In genomic region chr2:93191488-93192181, GRCm38 (mm10) we compare ENCODE assay signal across 11 mouse cellular contexts. TPM values are rescaled to one million over a fixed set of nuclear protein-coding genes. Genes with fewer than 3 reads are reported as not detected.
DNase-seq lines count a peak whose midpoint lies in the region; ATAC-seq and TF ChIP-seq lines count a peak whose summit lies in the region.
"Had no signal": no experiment of that assay in that cellular context is flagged by ENCODE, and none has a peak within 500 bp of the region (broad histone marks: within the 10 kb centered on the region; RNA-seq: fewer than 3 reads in every experiment).

No protein-coding gene starts in this region.

- DNase-seq in heart, postnatal 10 days = no peak
- no peak for DNase-seq in layer of hippocampus, adult 2 months (ENCODE audit: low spot score in 2 of 2)
- no peak for DNase-seq in left cerebral cortex, postnatal 14 days (ENCODE audit: low spot score in 2 of 2)
- DNase-seq: cerebellum, postnatal 25 days had no signal

- intact Hi-C loops in heart, postnatal 10 days (cut with DNase I) = no loop called here
- intact Hi-C loops in left cerebral cortex, postnatal 14 days (cut with DNase I) = no loop called here

- ATAC-seq in heart, embryonic 15.5 days (replicated peaks; ENCODE audit: insufficient number of reproducible peaks, insufficient read depth, low FRiP score, low read depth) = no peak
- no peak for ATAC-seq in hindbrain, embryonic 13.5 days (ENCODE audit: low FRiP score)
- no peak for ATAC-seq in midbrain, embryonic 16.5 days
- no peak for ATAC-seq in activated CD4-positive, CD25-positive, alpha-beta regulatory T cell, adult 4 months
- ATAC-seq: Patski had no signal

- H3K4me3 ChIP-seq in heart, embryonic 15.5 days = no peak overlapping the region
- H3K4me3 ChIP-seq in brown adipose tissue, adult 24 weeks (ENCODE audit: insufficient read depth, low read depth, low read length) = peak overlapping the region; percentile 2; the same call in 1 of the 2 replicates
- H3K4me3 ChIP-seq in hindbrain, embryonic 13.5 days = peak overlapping the region; percentile 93
- H3K4me3 ChIP-seq in midbrain, embryonic 16.5 days (ENCODE audit: low read depth, low read length) = peak overlapping the region; percentile 2; the same call in 1 of the 2 replicates
- no peak overlapping the region for H3K4me3 ChIP-seq in layer of hippocampus, adult 2 months

- H3K9me3 ChIP-seq in heart, embryonic 15.5 days (replicated peaks) = no peaks in the 10 kb centered on the region
- H3K9me3 ChIP-seq in hindbrain, embryonic 13.5 days = no peaks in the 10 kb centered on the region
- H3K9me3 ChIP-seq in midbrain, embryonic 16.5 days (replicated peaks; ENCODE audit: control insufficient read depth, low read length, poor library complexity, severe bottlenecking) = no peaks in the 10 kb centered on the region
- H3K9me3 ChIP-seq: megakaryocyte, embryonic 14.5 days had no signal

- WGBS in heart, embryonic 15.5 days = 78% methylated on average over 14 of the region's 14 CpGs
- WGBS in hindbrain, embryonic 13.5 days = 38% methylated on average over 14 of the region's 14 CpGs
- WGBS in midbrain, embryonic 16.5 days = 53% methylated on average over 14 of the region's 14 CpGs

- H3K9ac ChIP-seq in heart, embryonic 15.5 days = no peak overlapping the region
- H3K9ac ChIP-seq in hindbrain, embryonic 13.5 days = peak overlapping the region; percentile 67
- peak overlapping the region; percentile 47 for H3K9ac ChIP-seq in midbrain, embryonic 16.5 days (ENCODE audit: low read depth, low read length)

- H3K4me1 ChIP-seq in heart, embryonic 15.5 days (replicated peaks) = peaks cover 41% of the 10 kb centered on the region
- H3K4me1 ChIP-seq in brown adipose tissue, adult 24 weeks (ENCODE audit: control insufficient read depth, insufficient read depth, insufficient read length, low read length) = peaks cover 16% of the 10 kb centered on the region
- H3K4me1 ChIP-seq in hindbrain, embryonic 13.5 days (replicated peaks) = peaks cover 90% of the 10 kb centered on the region
- H3K4me1 ChIP-seq in midbrain, embryonic 16.5 days (ENCODE audit: control insufficient read depth, insufficient read depth, low read length) = peaks cover 69% of the 10 kb centered on the region

- H3K36me3 ChIP-seq in heart, embryonic 15.5 days = no peaks in the 10 kb centered on the region
- no peaks in the 10 kb centered on the region; the same call in 1 of the 2 replicates for H3K36me3 ChIP-seq in hindbrain, embryonic 13.5 days
- H3K36me3 ChIP-seq in midbrain, embryonic 16.5 days (ENCODE audit: control insufficient read depth, insufficient read depth, low read length) = no peaks in the 10 kb centered on the region

- peak overlapping the region; percentile 13; the same call in 1 of the 2 replicates for H3K27ac ChIP-seq in heart, embryonic 15.5 days
- no peak overlapping the region for H3K27ac ChIP-seq in brown adipose tissue, adult 24 weeks (replicated peaks; ENCODE audit: low read depth, low read length)
- peak overlapping the region; percentile 80 for H3K27ac ChIP-seq in hindbrain, embryonic 13.5 days
- H3K27ac ChIP-seq in midbrain, embryonic 16.5 days (ENCODE audit: low read length) = no peak overlapping the region
- no peak overlapping the region for H3K27ac ChIP-seq in layer of hippocampus, adult 2 months

- H3K27me3 ChIP-seq in heart, embryonic 15.5 days = peaks cover 7% of the 10 kb centered on the region
- no peaks in the 10 kb centered on the region for H3K27me3 ChIP-seq in hindbrain, embryonic 13.5 days
- no peaks in the 10 kb centered on the region for H3K27me3 ChIP-seq in midbrain, embryonic 16.5 days (ENCODE audit: control insufficient read depth, insufficient read depth, low read depth, low read length)
- H3K27me3 ChIP-seq: Patski had no signal

- no peak for TF ChIP-seq CTCF in layer of hippocampus, adult 2 months (conservative IDR thresholded peaks at IDR 0.05)

- H3K4me2 ChIP-seq in heart, embryonic 15.5 days = no peak overlapping the region
- peak overlapping the region; percentile 83 for H3K4me2 ChIP-seq in hindbrain, embryonic 13.5 days
- peak overlapping the region; percentile 80 for H3K4me2 ChIP-seq in midbrain, embryonic 16.5 days (ENCODE audit: low read length)

RNA-seq across cellular contexts. Expression of gene Trp53i11, which starts 4.3 kb away (rescaled TPM):
- 19.7 and 31.6 TPM in 2 replicates for polyA plus RNA-seq in heart, embryonic 15.5 days (2015; fragmentation: Nextera tagmentation; extraction: Ambion mirVana)
- 10 to 100 TPM; 77.4 to 80.7 TPM for total RNA-seq in heart, postnatal 10 days (2021)
- polyA plus RNA-seq in brown adipose tissue, adult 24 weeks (2012; ENCODE audit: insufficient read depth, insufficient read length, missing spikeins) = 7.6 and 14.4 TPM in 2 replicates
- 109 and 110 TPM in 2 replicates for polyA plus RNA-seq in hindbrain, embryonic 13.5 days (2015; fragmentation: Nextera tagmentation; extraction: Ambion mirVana)
- 125 and 139 TPM in 2 replicates for polyA plus RNA-seq in midbrain, embryonic 16.5 days (2015; fragmentation: Nextera tagmentation; extraction: Ambion mirVana)
- total RNA-seq in layer of hippocampus, adult 2 months (2021) = 10 to 100 TPM; 87.6 to 89.0 TPM
- 10 to 100 TPM; 58.3 to 58.8 TPM for total RNA-seq in left cerebral cortex, postnatal 14 days (2021)
- 10 to 100 TPM; 70.9 to 73.5 TPM for polyA plus RNA-seq in activated CD4-positive, CD25-positive, alpha-beta regulatory T cell, adult 4 months (2017; shearing (Covaris generic))

Comparison
In these comparisons a context has a peak if more than half of its experiments do, and no peak if none do; other contexts are left out.
1. H3K27ac ChIP-seq: peak in heart, embryonic 15.5 days (single experiment) and hindbrain, embryonic 13.5 days (single experiment); none in brown adipose tissue, adult 24 weeks (single experiment), midbrain, embryonic 16.5 days (single experiment) and layer of hippocampus, adult 2 months (single experiment).
2. H3K4me3 ChIP-seq: peak in brown adipose tissue, adult 24 weeks (single experiment), hindbrain, embryonic 13.5 days (single experiment) and midbrain, embryonic 16.5 days (single experiment); none in heart, embryonic 15.5 days (single experiment) and layer of hippocampus, adult 2 months (single experiment).